Mouse (Mus musculus) telencephalon, adult 2 months (tissue): ENCODE results near the gene Sphk2.
A peak's percentile ranks its signal among the peaks of the same experiment; 100 is the strongest.

ENCODE experiments used
- DNase-seq: peaks from one replicate; pipeline ENCODE4 v3.0.0-alpha.2; 2011; ENCODE audit warnings: low read depth, low spot score

Sphk2 gene

DNA sequence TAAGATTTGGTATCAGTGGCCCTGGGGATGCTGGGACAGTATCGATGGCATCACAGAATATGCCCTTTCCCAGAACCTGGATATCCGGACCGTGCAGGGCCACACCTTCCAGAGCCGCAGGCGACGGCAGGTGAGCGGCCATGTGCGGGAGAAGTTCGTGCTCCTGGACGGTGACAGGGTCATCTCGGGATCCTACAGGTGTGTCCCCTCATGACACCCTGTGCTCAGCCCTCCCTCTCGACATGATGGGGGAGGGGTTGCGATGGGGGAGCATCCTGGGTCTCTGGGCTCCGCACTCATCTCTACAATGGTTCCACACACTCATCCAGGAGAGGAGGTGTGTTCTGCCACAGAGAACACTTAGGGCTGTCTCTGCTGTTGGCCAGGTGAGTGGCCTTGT is 6.0 kb upstream of the Sphk2 start:
- DNase-seq: no peak

DNA sequence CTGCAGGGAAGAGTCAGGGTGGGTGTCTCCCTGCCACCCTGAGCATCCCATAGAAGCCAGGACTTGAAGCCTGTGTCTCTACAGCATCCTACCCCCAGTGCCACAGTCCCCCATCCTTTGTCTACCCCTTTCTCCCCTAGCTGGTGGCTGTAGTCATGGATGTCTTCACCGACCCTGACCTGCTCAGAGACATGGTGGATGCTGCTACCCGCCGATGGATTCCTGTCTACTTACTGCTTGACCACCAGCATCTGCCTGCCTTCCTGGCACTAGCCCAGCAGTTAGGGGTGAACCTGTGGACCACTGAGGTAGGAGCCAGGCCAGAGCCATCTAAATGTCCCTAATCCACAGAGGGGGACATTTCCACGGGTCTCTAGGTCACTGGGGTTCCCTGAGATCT is 5.5 kb upstream of the Sphk2 start:
- no peak for DNase-seq

DNA sequence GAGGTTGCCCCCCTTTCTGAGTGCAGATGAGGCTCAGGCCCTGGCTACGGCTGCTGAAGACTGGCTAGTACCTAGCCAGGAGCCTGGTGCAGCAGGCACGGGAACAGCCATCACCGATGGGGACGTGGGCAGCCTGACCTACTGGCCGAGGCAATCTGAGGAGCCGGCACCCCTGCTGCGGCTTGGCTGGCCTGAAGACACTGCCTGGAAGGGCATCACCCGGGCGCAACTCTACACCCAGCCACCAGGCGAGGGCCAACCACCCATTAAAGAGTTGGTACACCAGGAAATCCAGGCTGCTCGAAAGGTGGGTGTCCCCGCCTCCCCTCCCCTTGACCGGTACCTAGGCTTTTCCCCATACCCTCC is 4.5 kb upstream of the Sphk2 start:
- DNase-seq: no peak

GRCm38 (mm10) chr7:45721642-45722347 is 4.0 kb upstream of the Sphk2 start:
- DNase-seq: no peak

DNA sequence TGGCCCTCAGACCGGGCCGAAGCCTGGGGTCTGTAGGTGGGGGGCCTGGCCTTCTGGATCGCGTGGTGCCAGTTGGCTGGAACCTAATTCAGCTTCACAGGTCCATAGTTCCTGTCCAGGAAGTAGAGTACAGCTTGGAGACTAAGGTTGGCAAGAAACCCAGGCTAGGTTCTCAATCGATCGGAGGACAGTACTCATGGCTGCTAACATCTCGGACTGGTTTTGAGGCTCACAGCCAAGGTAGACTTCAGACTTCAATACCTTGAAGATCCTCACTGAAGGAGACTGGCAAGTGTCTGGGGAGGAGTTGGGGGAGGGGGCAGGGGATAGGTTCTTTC is 3.4 kb upstream of the Sphk2 start:
- DNase-seq: no peak

DNA sequence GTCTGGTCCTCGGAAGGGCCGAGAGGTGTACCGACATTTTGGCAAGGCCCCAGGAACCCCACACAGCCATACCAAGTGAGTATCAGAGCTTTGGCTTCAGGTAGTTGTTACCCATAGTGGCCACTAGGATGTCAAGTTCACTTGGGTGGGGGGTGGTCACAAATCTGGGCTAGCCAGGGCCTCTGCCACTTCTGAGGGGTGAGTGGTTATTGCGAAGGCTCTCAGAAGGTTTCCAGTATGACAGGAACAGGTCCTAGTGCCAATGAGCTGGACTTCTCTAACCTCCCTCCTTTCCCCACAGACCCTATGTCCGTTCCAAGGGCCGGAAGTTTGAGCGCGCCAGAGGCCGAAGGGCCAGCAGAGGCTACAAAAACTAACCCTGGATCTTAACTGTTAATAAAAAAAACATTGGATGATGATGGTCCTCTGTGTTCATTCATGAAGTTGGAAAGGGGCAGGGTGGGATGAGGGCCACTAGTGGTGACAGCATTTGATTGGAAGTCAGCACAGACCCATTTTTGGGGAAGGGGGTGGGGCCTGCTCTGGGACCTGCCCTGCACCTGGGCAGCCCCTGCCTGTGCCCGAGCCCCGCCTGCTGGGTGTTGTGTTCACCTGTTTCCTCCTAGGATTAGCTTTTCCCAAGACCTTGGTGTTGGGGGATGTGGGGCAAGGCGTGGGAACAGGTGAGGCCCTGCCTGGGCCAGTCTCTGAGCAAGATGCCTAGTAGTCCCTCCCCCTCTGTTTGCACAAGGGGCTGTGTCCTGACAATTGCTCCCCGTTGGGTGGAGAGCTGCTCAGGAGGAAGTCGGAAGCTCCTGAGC is 2.8 kb upstream of the Sphk2 start, which contains the start of gene Fam83e:
Gene Fam83e, plus strand, starts transcription at position 800 of the 821 bp plus-strand sequence.
- no peak for DNase-seq

DNA sequence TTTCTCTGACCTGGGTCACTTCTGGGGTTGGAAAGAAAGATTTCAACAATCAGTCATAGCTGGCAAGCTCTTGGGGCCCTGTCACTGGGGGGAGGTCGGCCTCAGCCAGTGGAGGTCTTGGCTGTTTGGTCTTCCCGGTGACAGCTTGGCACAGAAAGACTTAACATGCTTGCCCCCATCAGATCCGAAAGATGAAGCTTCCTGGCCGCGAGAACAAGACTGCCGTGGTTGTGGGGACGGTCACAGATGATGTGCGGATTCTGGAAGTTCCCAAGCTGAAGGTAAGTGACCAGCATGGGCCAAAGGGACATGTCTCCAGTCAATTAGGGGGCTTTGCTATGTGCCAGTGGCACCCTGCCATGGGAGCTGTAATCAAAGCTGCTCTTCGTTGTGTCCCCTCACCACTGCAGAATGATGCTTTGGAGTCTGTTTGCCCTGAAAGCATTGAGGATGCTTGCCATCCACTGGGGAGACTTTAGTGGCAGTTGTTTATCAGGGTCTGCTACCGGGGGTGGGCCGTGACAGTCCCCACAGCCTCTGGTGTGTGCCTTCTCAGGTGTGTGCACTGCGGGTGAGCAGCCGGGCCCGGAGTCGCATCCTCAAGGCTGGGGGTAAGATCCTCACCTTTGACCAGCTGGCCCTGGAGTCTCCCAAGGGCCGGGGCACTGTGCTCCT is 2.1 kb upstream of the Sphk2 start:
- no peak for DNase-seq

- no peak for DNase-seq
These were observed 1.4 kb upstream of the Sphk2 start for GRCm38 (mm10) chr7:45719180-45719579.

DNA sequence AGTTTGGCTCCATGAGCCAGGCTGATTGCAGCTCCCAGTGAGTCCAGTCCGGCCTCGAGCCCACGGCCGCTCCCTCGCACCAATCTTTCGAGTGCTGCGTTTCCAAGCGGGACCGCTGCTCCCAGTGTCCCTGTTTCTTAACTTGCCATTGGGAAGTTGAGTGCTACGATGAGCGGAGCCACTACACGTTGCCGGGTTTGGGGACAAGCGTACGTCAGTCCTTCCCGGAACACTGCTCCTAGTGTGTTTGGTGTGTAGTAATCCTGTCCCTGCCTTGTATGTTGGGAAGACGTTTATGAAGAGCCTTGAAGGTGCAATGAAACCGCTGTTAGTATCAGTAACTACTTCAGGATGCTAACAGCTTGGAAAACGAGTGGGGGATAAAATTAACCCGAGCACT is 529 bp upstream of the Sphk2 start:
- DNase-seq: no peak

DNA sequence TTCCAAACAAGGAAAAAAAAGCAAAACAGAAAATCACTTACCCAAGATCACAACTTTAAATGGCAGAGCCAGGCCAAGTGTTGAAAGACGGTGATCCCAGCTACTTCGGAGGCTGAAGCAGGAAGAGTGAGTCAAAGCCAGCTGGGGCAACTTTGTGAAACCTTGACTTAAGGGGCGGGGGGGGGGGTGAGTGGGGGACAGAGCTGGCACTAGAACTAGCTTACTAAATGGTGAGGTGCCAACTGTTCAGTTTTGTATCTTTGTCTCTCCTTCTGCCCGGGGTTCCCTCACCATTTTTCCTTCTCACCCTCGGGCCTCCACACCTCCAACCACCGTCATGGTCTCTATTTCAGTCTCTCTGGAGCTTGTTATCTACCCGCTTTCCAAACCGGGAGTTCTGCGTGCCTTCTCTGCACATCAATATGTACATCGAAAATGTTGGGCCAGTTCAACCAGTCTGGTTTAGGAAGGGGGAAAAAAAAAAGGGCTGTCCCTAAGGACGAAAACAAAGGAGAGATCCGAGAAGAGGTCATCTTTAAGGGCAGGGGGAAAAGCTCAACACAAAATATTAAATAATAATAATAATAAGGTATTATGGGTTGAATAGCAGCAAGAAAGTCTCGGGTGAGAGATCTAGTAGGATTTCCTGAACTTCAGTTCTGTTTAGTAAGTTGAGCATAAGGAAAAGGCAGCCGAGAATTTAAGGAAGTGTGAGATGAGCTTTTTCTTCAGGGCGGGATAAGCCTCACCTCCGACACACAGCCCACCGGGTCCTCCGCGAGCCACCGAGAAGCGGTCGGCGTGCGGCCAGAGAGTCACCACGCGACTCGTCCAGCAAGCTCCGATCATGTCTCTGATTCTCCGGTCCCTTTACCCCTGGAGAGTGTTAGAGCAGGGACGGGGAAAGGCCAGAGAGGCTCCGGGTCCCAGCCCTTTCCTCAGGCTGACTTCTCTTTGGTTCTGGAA is 567 bp downstream of the Sphk2 start:
- DNase-seq: no peak

DNA sequence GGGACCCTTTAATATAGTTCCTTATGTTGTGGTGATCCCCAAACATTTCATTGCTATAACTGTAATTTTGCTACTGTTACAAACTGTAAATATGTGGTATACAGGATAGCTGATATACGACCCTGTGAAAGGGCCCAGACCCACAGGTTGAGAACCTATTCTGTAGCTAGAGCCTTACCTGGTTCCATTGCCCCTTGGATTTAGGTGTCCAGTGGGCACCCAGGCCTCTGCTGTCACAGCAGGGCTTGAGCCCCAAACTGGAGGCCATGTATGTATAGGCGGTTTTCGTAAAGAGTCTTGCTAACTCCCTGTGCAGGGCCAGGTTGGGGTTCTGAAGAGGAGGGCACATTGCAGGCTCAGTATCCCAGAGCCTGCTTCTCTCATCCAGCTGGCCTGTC is 1.3 kb downstream of the Sphk2 start:
- DNase-seq: no peak

DNA sequence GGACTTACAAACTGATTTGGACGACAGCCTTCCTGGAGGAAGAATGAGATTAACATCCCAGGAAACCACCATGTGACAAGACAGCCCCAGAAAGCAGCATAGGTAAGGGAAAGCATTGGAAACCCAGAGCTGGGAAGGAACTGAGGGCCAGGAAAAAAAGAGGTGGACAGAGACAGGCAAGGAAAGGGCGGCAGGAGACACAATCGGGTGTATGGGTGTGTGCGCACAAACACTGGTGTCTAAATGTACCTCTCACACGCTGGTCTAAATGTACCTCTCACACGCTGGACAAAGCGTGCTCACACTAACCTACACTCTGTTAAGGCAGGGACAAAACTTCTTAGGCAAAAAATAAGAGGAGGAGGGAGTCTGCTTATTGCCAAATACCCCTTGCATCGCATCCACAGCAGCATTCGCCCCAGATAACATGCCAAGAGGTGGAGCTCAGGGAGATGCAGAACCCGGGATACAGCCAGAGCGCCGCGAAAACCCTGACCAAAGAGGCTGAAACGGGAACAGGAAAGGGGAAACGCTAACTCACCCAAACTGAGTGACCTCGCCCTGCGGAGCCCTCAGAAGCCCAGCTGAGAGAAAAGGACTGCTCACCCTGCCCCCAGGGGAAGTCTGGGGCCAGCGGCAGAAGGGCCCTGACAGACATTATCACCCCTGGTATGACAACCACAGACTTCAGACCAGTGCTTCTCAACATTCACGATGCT is 1.9 kb downstream of the Sphk2 start:
- no peak for DNase-seq

DNA sequence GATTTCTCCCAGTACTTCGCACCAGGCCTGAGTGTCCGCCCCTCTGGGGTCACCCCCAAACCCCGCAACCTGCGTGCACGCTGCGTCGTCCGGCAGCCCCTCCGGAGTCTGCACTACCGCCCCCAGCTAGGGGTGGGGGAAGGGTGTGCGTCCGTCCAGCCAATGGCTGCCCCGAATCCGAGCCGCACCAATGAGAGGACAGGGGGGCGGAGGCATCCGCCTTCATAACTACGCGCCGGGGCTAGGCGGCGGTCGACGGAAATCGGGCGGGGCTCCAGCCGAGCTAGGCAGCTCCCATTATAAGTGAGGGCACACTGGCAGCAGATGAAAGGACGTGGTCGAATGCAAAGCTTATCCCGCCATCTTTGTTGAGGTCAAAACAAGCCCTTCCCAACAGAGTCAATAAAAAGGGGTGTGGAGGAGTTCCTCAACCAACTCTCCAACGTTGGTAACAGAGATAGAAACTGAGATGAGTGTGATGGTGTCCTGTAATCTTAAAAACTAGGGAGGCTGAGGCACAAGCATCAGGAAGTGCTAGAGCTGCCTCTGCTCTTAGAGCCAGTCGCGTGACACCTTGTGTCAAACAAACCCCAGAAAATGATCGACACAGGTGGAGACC is 2.6 kb downstream of the Sphk2 start, which contains the start of gene Rpl18:
Gene Rpl18, plus strand, starts transcription at position 368 of the 619 bp plus-strand sequence.
- peak; percentile 97 for DNase-seq

DNA sequence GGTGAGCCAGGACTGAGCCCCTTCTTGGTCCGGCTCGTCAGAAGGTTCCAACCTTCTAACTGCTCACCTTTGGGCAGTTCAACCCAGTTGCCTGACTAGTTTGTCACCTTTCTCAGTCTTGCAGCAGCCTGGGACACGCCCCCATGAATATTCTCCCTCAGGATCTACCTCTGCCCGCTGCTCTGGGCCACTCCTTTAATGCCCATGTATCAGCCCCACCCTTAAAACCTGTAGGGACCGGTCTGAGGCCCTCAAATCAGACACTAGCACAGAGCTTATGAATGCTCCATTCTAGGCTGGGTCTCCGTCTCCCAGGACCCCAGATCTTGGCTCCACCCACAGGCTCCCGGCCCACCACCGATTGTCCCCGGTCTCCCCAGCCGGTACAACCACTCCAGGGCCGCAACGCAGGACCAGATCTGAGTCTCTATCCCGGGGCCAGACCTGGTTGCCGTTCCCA is 3.1 kb downstream of the Sphk2 start:
- no peak for DNase-seq

GRCm38 (mm10) chr7:45713881-45714520 is 3.8 kb downstream of the Sphk2 start:
- DNase-seq: no peak

GRCm38 (mm10) chr7:45713396-45713795 is 4.4 kb downstream of the Sphk2 start:
- DNase-seq: no peak

- DNase-seq: no peak
These were observed 5.6 kb downstream of the Sphk2 start for GRCm38 (mm10) chr7:45712022-45712757.

DNA sequence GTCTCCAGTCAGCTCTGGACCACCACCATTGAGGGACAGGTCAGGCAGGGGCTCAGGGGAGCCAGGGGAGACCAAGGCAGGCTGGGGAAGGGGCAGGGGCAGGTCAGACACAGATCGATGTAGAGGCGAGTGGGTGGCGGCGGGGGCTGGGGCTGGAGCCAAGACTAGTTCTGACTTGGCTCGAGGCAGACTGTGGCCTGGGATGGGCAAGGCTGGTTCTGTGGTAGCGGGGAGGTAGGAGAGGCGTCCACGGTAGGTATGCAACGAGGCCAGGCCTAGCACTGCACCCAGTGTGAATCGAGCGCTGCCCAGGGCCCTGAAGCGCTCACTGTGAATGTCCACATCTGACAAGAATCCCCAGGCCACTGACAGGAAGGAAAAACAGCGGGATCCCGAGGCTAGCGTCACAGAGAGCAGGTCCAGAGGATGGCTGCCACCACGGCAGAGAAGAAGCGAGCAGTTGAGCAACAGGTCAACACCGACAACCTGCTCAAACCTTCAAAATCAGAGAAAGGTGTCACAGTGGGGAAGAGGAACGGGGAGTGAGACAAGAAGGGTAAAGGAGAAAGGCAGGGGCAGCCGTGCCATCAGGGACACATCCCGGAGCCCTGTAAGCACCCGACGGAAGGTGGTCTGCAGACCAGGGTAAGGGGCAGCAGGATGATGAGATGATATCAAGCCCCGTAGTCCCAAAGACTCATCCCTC is 6.3 kb downstream of the Sphk2 start:
- no peak for DNase-seq
